Mouse (Mus musculus) kidney, adult 11 months (tissue): ENCODE measurements at regions not wholly inside any gene's neighbourhood (a gene's known extent, or its start where the extent isn't known, plus 50 kb on each side); places are given as distances from the start of the nearest gene placed in this dataset.

ENCODE experiments used
- DNase-seq: peaks from one replicate; pipeline ENCODE4 v3.0.0; 2022

- no peak for DNase-seq
Observed at GRCm38 (mm10) chr1:119186856-119187255, 133.4 kb upstream of the Gli2 start.

DNA sequence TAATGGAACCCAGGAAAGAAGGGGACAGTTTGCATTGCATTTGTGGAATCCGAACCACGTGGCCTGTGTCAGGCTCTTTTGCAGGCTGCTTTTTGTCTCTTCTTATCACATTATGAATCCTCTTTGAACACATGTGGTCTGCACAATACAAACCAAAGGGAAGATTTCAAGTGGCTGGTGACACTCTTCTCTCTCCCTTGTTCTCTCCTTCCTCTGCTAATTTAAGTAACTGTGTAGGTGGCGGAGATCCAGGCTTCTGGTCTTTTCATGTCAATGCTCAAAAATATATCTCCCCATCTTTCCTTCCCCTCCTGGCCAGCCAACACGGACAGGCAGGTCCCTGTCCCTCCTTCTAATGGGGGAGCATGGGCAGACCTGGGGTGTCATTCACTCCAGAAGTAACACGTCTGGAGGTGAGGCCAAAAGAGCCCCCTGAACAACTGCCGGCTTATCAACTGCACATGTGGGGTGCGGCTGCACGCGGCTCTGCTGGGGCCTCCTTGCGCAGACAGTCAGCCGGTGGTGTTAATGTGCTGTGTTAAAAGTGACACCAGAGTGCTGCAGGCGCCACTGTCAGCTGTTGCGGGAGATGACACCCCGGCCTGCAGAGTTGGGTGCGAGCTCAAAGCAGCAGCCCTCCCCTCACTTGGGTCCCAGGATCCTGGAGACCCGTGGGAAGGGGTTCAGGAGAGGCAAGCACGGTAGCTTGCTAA is 130.3 kb upstream of the Gli2 start:
- no peak for DNase-seq

DNA sequence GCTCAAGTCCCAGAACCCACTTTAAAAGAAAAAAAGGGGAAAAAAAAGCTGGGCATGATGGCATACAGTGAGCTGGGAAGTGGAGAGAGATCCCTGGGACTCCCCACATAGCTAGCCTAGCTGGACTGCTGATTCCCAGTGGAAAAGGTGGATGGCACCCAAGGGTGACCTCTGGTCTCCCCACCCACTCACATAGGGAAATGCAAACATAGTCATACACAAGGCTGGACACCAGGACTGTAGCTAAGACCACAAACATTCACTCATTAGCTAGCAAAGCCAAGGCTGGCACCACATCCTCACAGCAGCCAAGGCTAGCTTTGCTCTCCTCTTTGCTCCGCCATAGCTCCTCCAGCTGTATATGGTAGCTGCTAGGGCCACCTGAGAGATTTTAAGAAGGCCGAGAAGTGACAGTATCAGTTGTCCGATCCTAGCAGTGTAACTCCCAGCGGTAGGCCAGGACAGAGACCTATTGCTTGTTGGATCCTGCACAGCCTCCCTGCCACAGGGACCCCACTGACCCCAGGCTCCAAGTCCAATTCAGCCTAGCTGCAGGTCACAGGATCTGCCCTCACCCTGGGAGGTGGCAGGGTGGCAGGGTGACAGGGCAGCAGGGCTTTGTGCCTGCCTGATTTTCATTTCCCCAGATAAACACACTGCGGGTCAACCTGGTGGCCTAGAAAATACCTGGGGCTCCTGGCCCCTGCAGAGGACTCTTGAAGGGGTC is 119.8 kb upstream of the Gli2 start:
- DNase-seq = no peak

- DNase-seq = no peak
Observed at GRCm38 (mm10) chr1:119167443-119167842, 114.0 kb upstream of the Gli2 start.

GRCm38 (mm10) chr1:119166286-119166685 is 112.9 kb upstream of the Gli2 start:
- no peak for DNase-seq

- DNase-seq = no peak
Observed at GRCm38 (mm10) chr1:119164811-119165210, 111.4 kb upstream of the Gli2 start.

DNA sequence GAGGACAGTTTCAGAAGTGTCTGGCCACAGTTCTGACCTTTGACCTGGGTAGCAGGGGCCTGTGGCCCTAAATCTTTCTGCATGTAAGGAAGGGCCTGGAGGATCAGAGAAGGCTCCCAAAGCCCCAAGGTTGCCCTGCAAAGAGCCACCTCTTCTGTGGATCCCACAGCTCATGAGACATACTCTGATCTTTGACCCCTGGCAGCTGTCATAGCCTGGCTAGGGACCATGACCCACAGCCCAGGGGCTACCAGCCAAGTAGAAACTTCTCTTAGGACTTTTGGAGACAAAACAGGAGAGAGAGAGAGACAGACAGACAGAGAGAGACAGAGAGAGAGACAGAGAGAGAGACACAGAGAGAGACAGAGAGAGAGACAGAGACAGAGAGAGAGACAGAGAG is 110.4 kb upstream of the Gli2 start:
- DNase-seq = peak; percentile 41

DNA sequence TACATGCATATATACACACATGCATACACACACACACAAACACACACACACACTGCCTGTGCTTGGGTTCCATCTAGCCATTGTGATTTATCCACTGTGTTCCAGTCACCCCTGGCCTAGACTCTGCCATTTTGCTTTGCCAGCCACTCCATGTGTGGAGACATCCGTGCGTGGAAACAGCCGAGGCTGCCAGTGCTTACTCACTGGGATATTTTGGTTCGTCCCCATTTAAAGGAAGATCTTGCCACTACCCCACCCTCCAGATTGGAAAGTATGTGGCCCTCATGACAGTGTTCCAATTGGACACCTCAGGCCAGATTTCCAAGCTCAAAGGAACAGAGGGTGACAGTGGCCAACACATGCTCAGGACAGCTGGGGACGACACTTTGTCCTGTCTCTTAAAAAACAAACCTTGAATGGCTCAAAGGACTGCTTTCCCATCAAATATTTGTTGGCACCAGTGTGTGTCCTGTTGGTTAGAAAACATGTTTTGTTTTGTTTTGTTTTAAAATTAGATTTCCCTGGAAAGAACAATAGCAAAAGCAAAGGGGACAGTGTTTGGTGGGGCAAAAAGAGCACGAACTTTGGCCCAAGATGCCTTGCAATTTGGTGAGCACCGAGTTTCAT is 109.8 kb upstream of the Gli2 start:
- no peak for DNase-seq

GRCm38 (mm10) chr1:119161751-119162150 is 108.3 kb upstream of the Gli2 start:
- no peak for DNase-seq

GRCm38 (mm10) chr1:119160354-119160753 is 106.9 kb upstream of the Gli2 start:
- no peak for DNase-seq

DNA sequence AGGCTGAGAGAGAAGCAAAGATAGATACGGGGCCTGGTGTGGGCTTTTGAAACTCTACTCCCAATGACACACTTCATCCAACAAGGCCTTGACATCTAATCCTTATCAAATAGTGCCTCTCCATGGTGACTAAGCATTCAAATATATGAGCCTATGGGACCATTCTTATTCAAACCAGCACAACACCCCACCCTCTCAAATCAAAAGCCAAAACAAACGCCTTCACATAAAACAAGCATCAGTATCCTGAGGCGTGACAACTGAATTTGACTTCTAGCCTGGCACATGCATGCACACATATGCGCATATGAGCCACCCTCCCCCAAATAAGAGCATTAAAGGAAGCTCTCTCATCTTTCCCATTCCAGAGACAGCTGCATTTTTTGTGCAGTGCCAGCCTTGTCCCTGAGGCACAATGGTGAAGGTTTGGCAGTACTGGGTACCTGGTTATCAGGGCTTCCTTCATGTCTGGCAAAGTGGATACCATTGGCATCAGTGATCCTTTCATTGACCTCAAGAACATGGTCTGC is 103.8 kb upstream of the Gli2 start:
- no peak for DNase-seq

GRCm38 (mm10) chr1:119153619-119154018 is 100.2 kb upstream of the Gli2 start:
- DNase-seq = no peak

- no peak for DNase-seq
Observed at GRCm38 (mm10) chr1:119152776-119153175, 99.4 kb upstream of the Gli2 start.

- DNase-seq = no peak
Observed at GRCm38 (mm10) chr1:119147506-119147905, 94.1 kb upstream of the Gli2 start.

- DNase-seq = no peak
Observed at GRCm38 (mm10) chr1:119143808-119144207, 90.4 kb upstream of the Gli2 start.

DNA sequence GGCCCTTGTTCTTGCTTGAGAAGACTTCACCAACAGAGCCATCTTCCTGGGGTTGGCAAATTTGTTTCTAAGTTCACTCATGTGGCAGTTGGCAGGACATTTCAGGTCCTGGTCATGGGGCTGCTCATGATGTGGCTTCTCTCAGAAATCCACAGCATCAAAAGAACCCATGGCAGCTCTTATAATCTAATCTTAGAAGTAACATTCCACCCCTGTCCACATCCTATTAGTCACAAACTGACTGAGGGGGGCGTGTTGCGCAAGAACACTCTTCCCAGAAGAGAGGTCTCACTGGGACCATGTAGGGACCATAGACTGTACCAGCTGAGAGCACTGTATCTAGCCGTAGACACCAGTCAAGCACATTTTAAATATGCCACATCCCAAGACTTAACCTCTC is 75.6 kb upstream of the Gli2 start:
- DNase-seq = no peak

- DNase-seq = no peak
Observed at GRCm38 (mm10) chr1:119125561-119125960, 72.1 kb upstream of the Gli2 start.

- DNase-seq = no peak
Observed at GRCm38 (mm10) chr1:119124798-119125197, 71.4 kb upstream of the Gli2 start.

GRCm38 (mm10) chr1:119124063-119124462 is 70.6 kb upstream of the Gli2 start:
- no peak for DNase-seq

GRCm38 (mm10) chr1:119123402-119123801 is 70.0 kb upstream of the Gli2 start:
- DNase-seq = no peak

DNA sequence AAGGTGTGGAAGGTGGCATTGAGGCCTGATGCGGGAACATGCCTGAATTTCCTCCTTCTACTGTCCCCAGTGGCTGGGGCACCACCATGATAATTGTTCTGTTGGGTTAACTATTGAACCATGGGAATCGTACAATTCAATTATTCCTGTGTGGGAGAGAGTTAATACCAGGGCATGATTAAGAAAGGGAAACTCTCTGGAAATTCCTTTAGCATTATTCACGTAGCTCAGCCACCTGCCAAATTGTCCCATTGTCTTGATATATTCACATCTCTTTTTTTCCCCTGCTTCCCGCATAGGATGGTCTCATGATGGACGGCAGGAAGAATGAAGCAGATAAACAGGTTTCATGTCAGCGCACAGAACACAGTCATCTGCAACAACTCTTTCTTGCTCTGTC is 69.6 kb upstream of the Gli2 start:
- DNase-seq = no peak

DNA sequence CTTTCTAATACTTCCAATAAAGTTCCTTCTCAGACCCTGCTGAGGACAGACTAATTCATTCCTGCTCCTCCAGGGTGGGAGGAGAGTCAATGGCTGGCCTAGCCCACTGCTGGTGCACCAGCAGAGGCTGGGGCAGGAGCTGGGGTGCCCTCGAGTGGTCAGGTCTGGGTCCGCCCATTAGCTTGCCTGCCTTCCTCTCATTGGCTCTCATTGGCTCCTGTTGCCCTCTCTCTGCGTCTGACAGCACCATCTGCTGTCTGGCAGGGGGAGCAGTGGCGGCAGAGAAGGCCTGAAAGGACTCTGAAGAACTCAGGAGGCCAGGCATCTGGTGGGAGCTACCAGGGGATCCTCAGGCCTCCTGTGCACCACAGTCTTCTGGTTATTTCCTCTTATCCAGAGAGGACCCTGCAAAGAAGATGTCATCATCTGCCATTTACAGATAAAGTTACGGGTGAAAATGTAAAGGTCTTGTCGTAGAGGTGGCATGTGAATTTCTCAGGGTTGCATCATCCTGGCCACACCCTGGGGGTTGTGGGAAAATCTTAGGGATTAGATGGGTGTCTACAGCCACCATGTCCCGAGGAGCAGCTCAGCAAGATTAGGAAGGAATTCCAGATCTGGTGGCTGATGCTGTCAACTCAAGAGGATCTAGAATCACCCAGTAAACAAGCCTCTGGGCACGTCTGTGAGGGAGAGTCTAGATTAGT is 66.6 kb upstream of the Gli2 start:
- no peak for DNase-seq

GRCm38 (mm10) chr1:119115106-119115674 is 61.8 kb upstream of the Gli2 start:
- no peak for DNase-seq
